Mouse (Mus musculus): ENCODE results near the gene Cntnap1. TPM values are rescaled to one million over a fixed set of nuclear protein-coding genes. Genes with fewer than 3 reads are reported as not detected.
A peak's percentile ranks its signal among the peaks of the same experiment; 100 is the strongest.
"Not testable (repeated sequence)": the region's sequence is repeated elsewhere in the genome, so short reads cannot be mapped to it uniquely, and the experiment has no call there.

The Cntnap1 gene
- polyA plus RNA-seq (2016; fragmentation: Nextera tagmentation; extraction: Ambion mirVana): 0.12 and 0.16 TPM in 2 replicates

DNA sequence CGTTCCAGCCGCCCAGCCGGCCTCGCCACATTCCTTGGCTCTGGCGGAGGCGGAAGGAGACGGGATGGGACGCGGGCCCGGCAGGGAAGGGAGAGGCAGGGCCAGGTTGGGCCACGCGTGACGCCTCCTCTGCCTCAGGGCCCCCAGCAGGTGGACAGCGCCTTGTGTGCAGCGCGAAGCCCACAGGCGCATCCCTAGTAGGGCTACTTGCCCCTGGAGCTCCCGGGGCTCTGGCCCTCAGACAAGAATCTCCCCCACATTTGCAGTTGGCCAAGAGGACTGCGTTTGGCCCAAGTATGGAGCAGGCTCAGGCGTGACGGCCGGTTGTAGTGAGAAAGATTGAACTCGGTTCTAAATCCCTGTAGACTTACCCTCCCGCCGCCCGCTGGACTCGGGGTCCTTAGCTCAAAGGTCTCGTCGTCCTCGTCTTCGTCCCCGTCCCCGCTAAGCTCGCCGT is at the start of gene Cntnap1:
Cntnap1 (plus strand) TSS at position 170 of the 457 bp plus-strand sequence.
- WGBS: under 1% methylated on average over 35 of the region's 35 CpGs
- Histone ChIP-seq H3K9me3 (no peaks in the 10 kb centered on the region), H3K36me3 (replicated peaks) (peaks cover 20% of the 10 kb centered on the region), H3K4me3 (peak within 1 kb of the TSS; percentile 71), H3K27me3 (ENCODE audit: poor library complexity, severe bottlenecking) (peaks cover 96% of the 10 kb centered on the region), H3K27ac (peak within 1 kb of the TSS; percentile 82), H3K4me1 (peaks cover 77% of the 10 kb centered on the region)
- DNase-seq (ENCODE audit: extremely low spot score, low spot score): no peak

DNA sequence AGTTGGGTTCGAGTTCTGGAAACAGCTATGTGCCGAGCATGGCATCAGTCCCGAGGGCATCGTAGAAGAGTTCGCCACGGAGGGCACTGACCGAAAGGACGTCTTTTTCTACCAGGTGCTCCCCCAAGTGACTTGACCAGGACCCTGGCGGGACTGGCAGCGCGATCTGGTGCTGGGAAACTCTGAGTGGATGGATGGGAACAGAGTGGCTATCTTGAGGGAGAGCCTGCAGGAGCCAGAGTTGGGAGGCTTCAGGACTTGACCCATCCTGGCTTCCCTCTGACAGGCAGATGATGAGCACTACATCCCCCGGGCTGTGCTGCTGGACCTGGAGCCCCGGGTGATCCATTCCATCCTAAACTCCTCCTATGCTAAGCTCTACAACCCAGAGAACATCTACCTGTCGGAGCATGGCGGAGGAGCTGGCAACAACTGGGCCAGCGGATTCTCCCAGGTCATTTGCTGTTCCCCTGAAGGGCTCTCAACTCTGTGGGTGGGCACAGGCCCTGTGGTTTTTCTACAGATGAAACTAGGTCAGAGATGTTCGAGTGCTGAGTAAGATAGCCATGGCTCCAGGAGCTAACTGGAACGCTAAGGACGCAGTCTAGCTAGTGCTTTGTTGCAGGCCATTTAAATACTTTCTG is 49.7 kb upstream of the Cntnap1 start:
- Histone ChIP-seq H3K27me3 (ENCODE audit: poor library complexity, severe bottlenecking) (no peaks in the 10 kb centered on the region), H3K27ac (peak overlapping the region; percentile 96)
- WGBS: 29% methylated on average over 19 of the region's 19 CpGs

DNA sequence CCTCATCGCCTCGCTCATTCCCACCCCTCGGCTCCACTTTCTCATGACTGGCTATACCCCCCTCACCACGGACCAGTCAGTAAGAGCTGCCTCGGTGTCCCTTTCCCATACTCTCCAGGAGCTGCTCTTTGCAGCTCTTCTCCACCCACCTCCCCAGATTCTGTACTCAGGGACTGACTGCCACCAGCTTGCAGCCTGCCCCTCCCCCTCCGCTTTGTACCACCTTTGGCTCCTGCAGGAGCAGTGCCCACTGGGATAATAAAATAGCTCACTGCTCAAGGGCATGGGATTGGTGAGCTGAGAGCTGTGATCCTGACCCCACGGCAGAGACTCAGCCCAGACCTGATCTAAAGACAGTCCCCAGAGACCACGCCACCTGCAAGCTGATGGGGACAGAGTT is 45.8 kb upstream of the Cntnap1 start:
- not testable (repeated sequence) for H3K27ac ChIP-seq; H3K27me3 ChIP-seq (ENCODE audit: poor library complexity, severe bottlenecking); DNase-seq (ENCODE audit: extremely low spot score, low spot score); H3K4me3 ChIP-seq
- Histone ChIP-seq H3K4me1 (peaks cover 19% of the 10 kb centered on the region), H3K9me3 (peaks cover 13% of the 10 kb centered on the region; the same call in 1 of the 2 replicates), H3K36me3 (replicated peaks) (peaks cover 65% of the 10 kb centered on the region)
- 97% methylated on average over 8 of the region's 8 CpGs for WGBS

More for the DNA sequence above, 49.7 kb upstream of the Cntnap1 start:
- DNase-seq (ENCODE audit: extremely low spot score, low spot score): no peak
- Histone ChIP-seq H3K36me3 (replicated peaks) (peaks cover 58% of the 10 kb centered on the region), H3K9me3 (no peaks in the 10 kb centered on the region), H3K4me1 (peaks cover 50% of the 10 kb centered on the region), H3K4me3 (peak overlapping the region; percentile 98)

DNA sequence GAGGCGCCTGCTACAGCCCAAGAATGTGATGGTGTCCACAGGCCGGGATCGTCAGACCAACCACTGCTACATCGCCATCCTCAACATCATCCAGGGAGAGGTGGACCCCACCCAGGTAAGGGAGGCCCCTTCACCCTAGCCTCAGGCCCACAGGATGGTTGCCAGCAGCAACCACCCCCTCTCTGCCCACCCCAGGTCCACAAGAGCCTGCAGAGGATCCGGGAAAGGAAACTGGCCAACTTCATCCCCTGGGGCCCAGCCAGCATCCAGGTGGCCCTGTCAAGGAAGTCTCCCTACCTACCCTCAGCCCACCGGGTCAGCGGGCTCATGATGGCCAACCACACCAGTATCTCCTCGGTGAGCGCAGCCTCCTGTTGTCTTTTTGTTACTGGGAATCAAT is 45.3 kb upstream of the Cntnap1 start:
- H3K27me3 ChIP-seq (ENCODE audit: poor library complexity, severe bottlenecking); H3K4me3 ChIP-seq; H3K27ac ChIP-seq; DNase-seq (ENCODE audit: extremely low spot score, low spot score): not testable (repeated sequence)
- whole genome bisulfite sequencing: 99% methylated on average over 9 of the region's 9 CpGs
- Histone ChIP-seq H3K9me3 (peaks cover 13% of the 10 kb centered on the region; the same call in 1 of the 2 replicates), H3K36me3 (replicated peaks) (peaks cover 65% of the 10 kb centered on the region), H3K4me1 (peaks cover 20% of the 10 kb centered on the region)

GRCm38 (mm10) chr11:101127075-101127474 is 43.2 kb upstream of the Cntnap1 start:
- 85% methylated on average over 1 of the region's 1 CpGs for WGBS
- no peak for DNase-seq (ENCODE audit: extremely low spot score, low spot score)
- no peak overlapping the region for H3K27ac ChIP-seq
- no peak overlapping the region for H3K4me3 ChIP-seq
- peaks cover 13% of the 10 kb centered on the region; the same call in 1 of the 2 replicates for H3K9me3 ChIP-seq
- peaks cover 56% of the 10 kb centered on the region for H3K36me3 ChIP-seq (replicated peaks)
- peaks cover 7% of the 10 kb centered on the region for H3K4me1 ChIP-seq
- no peaks in the 10 kb centered on the region for H3K27me3 ChIP-seq (ENCODE audit: poor library complexity, severe bottlenecking)

DNA sequence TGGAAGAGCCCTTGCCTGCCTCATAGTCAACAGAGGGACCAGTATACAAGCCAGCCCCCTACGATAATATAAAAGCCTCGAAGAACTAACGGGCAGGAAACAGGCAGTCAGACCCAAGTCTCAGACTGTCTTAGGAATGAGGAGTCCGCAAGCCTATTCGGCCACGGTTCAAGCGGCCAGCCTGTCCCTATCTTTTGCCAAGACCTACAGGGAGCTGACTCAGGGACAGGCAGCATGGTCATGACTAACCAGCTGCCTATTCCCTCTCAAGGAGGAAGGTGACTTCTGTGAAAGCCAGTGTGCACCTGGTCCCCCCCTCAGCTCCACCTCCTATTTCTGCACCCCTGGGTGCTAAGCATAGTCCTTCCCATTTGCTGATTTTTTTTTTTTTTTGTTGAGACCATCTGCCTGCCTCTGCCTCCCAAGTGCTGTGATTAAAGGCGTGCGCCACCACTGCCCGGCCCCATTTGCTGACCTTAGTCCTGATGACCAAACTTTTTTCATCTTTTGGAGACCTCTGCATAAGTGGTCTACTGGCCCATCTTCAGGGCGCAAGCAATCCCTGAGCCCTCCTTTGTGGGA is 41.2 kb upstream of the Cntnap1 start:
- no peak overlapping the region for H3K27ac ChIP-seq
- 90% methylated on average over 11 of the region's 11 CpGs for WGBS
- H3K4me1 ChIP-seq: peaks cover 7% of the 10 kb centered on the region
- no peak overlapping the region for H3K4me3 ChIP-seq
- peaks cover 13% of the 10 kb centered on the region; the same call in 1 of the 2 replicates for H3K9me3 ChIP-seq
- peaks cover 35% of the 10 kb centered on the region for H3K36me3 ChIP-seq (replicated peaks)
- no peak for DNase-seq (ENCODE audit: extremely low spot score, low spot score)
- H3K27me3 ChIP-seq (ENCODE audit: poor library complexity, severe bottlenecking): no peaks in the 10 kb centered on the region

DNA sequence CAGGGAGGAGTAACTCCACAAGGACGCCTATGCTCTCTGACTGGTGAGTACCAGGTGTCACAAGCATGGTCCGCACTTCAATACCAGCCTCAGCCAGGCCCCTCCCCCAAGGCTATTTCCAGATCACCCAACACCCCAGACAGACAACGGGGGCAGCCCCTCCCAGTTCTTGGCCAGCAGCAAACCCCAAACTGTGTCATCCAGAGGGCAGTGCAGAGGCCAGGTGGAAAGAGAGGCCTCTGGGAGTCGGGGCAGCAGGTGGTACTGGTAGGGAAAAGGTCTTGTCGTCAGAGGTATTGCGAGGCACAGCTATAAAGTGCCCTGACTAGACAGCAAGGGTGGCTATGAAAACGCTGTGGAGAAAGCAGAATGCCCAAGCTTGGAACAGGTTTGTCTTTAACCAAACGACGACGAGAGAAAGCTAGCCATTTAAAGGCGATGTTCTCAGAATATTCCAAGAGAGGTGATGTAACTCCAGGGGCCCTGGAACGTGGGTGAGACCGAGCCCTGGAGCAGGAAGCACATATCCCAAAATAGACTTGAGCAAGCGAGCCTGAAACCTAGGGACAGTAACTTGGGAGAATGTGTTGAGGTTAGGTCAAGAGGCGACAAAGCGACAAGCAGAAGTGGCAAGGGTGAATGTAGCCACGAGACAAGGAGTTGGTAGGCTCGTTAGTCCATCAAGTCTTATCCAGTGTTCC is 40.1 kb upstream of the Cntnap1 start:
- no peak for DNase-seq (ENCODE audit: extremely low spot score, low spot score)
- Histone ChIP-seq H3K4me3 (no peak overlapping the region), H3K9me3 (peaks cover 13% of the 10 kb centered on the region; the same call in 1 of the 2 replicates), H3K4me1 (peaks cover 7% of the 10 kb centered on the region), H3K36me3 (replicated peaks) (peaks cover 25% of the 10 kb centered on the region), H3K27me3 (ENCODE audit: poor library complexity, severe bottlenecking) (no peaks in the 10 kb centered on the region), H3K27ac (no peak overlapping the region)
- 59% methylated on average over 18 of the region's 18 CpGs for WGBS

DNA sequence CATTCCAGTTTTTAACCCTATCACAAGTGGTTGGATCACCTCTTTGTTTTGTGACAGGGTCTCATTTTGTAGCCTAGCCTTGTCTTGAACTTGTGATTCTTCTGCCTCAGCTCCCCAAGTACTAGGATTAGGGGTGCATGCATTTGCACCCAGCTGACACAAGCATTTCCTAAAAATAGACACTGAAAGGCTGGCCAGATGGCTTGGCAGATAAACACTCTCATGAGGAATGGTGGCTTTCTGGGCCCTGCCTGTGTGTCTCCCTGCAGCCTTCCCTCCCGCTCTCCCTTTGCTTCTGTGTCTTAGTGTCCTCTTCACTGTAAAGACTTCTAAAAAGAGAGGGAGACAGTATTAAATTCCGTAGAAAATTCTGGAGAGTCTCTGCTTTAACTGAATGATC is 39.1 kb upstream of the Cntnap1 start:
- H3K9me3 ChIP-seq: peaks cover 12% of the 10 kb centered on the region; the same call in 1 of the 2 replicates
- DNase-seq (ENCODE audit: extremely low spot score, low spot score): no peak
- 82% methylated on average over 2 of the region's 2 CpGs for WGBS

GRCm38 (mm10) chr11:101131701-101132100 is 38.6 kb upstream of the Cntnap1 start:
- peaks cover 7% of the 10 kb centered on the region for H3K4me1 ChIP-seq
- H3K9me3 ChIP-seq: peaks cover 7% of the 10 kb centered on the region; the same call in 1 of the 2 replicates
- no peak for DNase-seq (ENCODE audit: extremely low spot score, low spot score)
- no peaks in the 10 kb centered on the region for H3K27me3 ChIP-seq (ENCODE audit: poor library complexity, severe bottlenecking)
- WGBS: 89% methylated on average over 6 of the region's 6 CpGs
- no peak overlapping the region for H3K4me3 ChIP-seq
- H3K27ac ChIP-seq: no peak overlapping the region
- peaks cover 10% of the 10 kb centered on the region for H3K36me3 ChIP-seq (replicated peaks)

More for the DNA sequence above, 39.1 kb upstream of the Cntnap1 start:
- H3K27ac ChIP-seq: no peak overlapping the region
- peaks cover 15% of the 10 kb centered on the region for H3K36me3 ChIP-seq (replicated peaks)
- peaks cover 7% of the 10 kb centered on the region for H3K4me1 ChIP-seq
- no peaks in the 10 kb centered on the region for H3K27me3 ChIP-seq (ENCODE audit: poor library complexity, severe bottlenecking)
- H3K4me3 ChIP-seq: no peak overlapping the region

DNA sequence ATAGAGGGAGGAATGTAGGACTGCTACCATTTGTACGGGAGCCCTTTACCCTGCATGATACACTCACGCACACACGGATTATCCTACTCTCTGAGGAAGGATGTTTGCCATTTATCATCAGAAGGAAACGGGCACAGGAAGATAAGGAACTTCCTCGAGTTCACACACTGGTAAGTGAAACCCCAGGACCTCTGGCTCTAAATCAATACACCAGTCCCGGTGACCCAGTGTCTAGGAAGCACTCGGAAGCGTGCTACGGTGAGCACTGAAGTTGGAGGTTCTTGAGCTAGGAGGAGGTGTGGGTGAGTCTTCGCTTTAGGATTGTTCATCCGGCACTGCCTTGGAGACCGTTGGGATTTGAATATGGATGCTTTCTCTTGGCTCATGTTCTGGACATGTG is 37.3 kb upstream of the Cntnap1 start:
- 83% methylated on average over 12 of the region's 12 CpGs for WGBS
- no peak for DNase-seq (ENCODE audit: extremely low spot score, low spot score)
- Histone ChIP-seq H3K36me3 (replicated peaks) (no peaks in the 10 kb centered on the region), H3K4me1 (peaks cover 7% of the 10 kb centered on the region), H3K27me3 (ENCODE audit: poor library complexity, severe bottlenecking) (no peaks in the 10 kb centered on the region), H3K9me3 (no peaks in the 10 kb centered on the region), H3K4me3 (no peak overlapping the region), H3K27ac (no peak overlapping the region)

GRCm38 (mm10) chr11:101134217-101134865 is 36.0 kb upstream of the Cntnap1 start:
- no peaks in the 10 kb centered on the region for H3K36me3 ChIP-seq (replicated peaks)
- H3K27ac ChIP-seq: no peak overlapping the region
- no peak for DNase-seq (ENCODE audit: extremely low spot score, low spot score)
- H3K4me3 ChIP-seq: no peak overlapping the region
- H3K4me1 ChIP-seq: peaks cover 17% of the 10 kb centered on the region
- no peaks in the 10 kb centered on the region for H3K9me3 ChIP-seq
- 87% methylated on average over 13 of the region's 13 CpGs for WGBS
- H3K27me3 ChIP-seq (ENCODE audit: poor library complexity, severe bottlenecking): 0 out of 2 replicates have a peak, but pooled peaks cover 6% of the 10 kb centered on the region

DNA sequence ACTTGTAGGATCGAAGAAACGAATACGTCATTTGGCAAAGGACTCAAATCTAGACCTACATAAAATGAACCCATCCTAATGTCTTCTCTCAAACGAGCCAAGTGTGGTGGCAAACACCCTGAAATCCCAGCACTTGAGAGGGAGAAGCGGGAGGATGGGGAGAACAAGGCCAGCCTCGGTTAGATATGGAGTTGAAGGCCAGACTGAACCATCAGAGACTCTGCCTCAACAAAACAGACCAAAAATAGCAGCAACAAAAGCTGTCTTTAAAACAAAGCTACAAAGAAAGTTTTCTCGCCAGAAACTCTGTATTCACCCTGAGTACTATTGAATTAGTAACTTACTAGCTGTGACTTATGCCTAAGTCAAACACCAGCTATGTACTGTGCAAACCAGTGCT is 33.3 kb upstream of the Cntnap1 start:
- H3K4me3 ChIP-seq: no peak overlapping the region
- no peak for DNase-seq (ENCODE audit: extremely low spot score, low spot score)
- 84% methylated on average over 7 of the region's 7 CpGs for WGBS
- no peak overlapping the region for H3K27ac ChIP-seq
- no peaks in the 10 kb centered on the region for H3K9me3 ChIP-seq
- no peaks in the 10 kb centered on the region for H3K36me3 ChIP-seq (replicated peaks)
- H3K4me1 ChIP-seq: peaks cover 37% of the 10 kb centered on the region
- peaks cover 30% of the 10 kb centered on the region for H3K27me3 ChIP-seq (ENCODE audit: poor library complexity, severe bottlenecking)

All from forebrain, embryonic 10.5 days (tissue).